Mouse (Mus musculus): Measurements from ENCODE around the gene Gm28230.

The Gm28230 gene

DNA sequence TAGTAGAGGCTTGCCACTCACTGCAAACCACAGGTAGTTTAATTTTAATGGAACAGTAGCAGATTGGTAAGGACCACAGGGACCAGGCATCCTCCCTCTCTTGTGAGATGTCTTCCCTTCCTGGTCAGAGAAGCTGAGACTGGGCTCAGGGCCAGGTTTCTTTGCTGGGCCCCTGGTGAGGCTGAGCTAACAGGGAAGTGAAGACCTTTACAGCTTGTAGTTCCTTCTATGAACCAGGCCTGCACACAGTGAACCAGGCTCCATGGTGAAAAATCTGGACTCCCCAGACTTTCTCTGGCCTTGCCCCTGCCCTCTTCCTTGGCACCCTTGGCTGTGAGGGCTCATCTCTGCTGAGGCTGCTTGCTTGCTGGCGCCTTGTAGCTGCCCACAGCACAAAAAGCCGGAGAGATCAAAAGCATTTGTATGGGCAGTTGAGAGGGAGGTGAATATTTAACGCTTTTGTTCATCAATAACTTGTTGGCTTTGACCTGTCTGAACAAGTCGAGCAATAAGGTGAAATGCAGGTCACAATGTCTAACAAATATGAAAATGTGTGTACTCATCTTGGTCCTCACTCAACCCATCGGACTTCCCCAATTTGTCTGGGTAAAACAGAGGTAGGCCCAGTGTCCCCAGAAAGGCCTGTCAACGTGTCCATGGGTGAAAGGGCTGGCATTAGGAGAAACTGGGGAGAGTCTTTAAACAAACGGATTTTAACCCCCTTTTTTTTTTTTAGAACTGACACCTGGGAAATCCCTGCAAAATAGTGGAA lies 2.1 kb upstream of the Gm28230 start:
- DNase-seq (ENCODE audit: low spot score) = no peak

DNA sequence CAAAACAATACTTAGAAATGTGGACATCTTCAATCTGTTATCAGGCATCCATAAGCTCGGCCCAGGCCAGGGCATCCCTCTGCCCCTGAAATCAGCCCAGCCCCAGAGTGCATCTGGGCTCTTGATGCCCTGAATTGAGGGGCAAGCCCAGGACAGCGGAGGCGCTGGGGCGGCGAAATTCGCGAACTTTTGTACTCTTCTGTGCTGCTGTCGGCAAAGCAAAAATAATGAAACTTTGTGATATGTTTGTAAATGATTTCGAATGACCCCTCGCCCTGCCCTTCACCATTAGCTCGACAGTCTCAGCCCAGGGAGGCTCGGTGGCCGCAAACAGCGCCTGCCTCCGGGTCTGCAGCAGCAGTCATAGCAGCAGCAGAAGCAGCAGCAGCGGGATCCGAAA lies 1.4 kb upstream of the Gm28230 start:
- DNase-seq (ENCODE audit: low spot score) = no peak

DNA sequence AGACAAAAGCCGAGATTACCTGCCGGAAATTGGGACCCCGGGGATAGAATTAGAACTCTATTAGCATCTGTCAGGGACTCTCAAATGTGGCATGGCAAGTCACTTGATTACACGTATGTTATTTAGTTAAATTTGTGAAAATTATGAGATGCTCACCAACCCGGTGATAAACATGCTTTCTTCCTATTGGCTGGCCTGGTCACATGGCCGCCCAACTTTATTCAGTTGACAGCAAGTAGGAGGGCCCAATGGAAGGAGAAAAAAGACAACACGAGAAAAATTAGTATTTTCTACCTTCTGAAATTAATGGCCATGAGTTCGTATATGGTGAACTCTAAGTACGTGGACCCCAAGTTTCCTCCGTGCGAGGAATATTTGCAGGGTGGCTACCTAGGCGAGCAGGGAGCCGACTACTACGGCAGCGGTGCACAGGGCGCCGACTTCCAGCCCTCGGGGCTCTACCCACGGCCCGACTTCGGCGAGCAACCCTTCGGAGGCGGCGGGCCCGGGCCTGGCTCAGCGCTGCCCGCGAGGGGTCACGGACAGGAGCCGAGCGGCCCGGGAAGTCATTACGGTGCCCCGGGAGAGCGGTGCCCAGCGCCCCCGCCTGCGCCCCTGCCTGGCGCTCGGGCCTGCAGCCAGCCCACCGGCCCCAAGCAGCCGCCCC lies 578 bp downstream of the Gm28230 start:
- DNase-seq (ENCODE audit: low spot score) = no peak

DNA sequence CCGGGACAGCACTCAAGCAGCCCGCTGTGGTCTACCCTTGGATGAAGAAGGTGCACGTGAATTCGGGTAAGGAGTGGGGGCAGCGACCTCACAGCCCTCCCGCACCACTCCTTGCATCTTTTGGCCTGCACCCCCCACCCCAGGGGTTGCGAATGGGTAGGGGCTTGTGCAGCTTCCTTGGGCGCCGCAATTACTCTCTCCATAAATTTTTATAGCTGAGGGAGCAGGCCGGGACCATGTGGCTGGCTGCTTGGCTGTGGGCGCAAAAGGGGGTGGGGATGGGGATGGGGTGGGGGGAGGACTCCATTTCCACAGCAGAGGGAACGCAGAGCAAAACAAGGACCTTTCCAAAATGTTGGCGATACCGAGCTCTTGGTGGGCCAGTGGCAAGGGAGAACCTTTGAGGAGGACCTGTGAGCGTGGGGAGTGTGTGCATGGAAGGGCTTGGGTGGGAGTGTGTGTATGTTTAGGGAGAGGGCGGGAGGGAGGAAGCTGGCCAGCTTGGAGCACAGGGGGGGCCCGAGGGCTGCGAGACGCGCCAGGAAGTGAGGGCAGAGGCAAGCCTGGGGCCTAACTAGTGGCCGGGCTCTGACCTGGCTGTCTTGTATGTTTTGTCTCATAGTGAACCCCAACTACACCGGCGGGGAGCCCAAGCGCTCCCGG lies 1.2 kb downstream of the Gm28230 start:
- DNase-seq (ENCODE audit: low spot score) = no peak

DNA sequence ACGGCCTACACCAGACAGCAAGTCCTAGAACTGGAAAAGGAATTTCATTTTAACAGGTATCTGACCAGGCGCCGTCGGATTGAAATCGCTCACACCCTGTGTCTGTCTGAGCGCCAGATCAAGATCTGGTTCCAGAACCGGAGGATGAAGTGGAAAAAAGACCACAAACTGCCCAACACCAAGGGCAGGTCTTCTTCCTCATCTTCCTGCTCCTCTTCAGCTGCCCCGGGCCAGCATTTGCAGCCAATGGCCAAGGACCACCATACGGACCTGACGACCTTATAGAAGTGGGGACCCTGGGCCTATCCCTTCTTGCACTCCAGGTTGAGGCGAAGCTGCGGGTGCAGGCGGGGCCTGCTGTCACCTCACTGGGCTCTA lies 1.8 kb downstream of the Gm28230 start:
- DNase-seq (ENCODE audit: low spot score) = no peak

DNA sequence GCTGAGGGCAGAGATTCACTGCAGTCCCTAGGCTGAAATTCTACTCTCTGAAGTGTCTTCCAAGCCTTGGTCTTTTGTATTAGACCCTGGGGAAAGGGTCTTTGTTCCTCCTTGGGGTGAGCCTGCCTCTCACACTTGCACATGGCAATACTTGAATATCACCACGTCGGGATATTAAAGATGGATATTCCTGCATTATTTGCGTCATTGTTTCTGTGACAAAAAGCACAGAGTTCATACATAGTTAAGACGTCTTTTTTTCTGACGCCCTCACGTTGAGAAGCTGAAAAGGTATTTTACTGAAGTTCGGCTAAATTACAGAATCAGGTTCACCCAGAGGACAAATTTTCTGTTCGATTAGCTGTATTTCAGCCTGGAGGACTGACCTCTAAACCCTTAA lies 3.8 kb downstream of the Gm28230 start:
- DNase-seq (ENCODE audit: low spot score) = no peak

DNA sequence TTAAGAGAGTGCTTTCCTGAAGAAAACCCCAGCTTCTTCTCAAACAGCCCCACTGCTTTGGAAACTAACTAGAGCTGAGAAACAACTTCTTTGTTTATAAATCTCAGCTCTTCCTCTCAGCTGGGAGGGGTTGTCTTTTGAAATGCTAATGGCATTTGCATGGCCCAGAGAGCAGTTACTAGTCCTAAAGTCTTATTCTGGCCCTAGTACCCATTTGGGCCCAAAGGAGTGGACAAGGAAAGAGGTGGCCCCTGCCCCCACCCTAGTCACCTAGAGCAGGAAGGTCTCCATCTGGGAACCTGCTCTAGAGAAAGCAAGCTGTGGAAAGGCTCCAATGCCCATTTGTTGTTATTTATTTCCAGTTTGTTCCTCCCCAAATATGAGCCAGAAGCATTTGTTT lies 4.5 kb downstream of the Gm28230 start:
- no peak for DNase-seq (ENCODE audit: low spot score)

DNA sequence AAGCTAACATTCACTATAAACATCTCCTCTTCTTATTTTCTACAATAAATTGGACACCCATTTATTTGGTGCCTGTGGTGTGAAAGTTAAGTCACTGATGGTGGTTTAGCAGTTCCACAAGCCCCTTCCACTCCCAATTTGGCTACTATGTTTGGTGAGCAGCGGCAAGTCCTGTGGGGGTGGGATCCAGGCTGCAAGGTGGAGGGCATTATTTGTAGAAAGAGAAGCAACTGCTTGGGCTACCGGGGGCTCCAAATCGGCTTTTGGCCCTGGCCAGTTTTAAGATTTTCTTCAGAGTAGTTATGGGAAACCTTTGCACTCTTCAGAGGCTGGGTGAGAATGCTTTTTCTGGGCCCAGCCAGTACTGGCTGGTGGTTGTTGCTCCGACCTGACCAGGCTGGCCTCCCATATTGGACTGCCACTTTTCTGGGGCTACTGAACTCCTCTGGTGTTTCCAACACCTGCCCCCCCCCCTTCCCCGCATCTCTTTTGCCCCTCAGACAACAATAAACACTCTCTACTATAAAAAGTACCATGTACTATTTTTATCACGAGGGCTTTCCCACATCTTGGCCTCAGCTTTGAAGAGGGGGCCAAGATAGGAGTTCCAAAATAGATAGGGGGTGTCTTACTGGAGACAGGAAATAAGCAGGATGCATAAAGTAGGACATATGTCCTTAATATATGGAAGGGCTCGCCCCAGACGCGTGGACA lies 5.4 kb downstream of the Gm28230 start:
- DNase-seq (ENCODE audit: low spot score) = no peak

DNA sequence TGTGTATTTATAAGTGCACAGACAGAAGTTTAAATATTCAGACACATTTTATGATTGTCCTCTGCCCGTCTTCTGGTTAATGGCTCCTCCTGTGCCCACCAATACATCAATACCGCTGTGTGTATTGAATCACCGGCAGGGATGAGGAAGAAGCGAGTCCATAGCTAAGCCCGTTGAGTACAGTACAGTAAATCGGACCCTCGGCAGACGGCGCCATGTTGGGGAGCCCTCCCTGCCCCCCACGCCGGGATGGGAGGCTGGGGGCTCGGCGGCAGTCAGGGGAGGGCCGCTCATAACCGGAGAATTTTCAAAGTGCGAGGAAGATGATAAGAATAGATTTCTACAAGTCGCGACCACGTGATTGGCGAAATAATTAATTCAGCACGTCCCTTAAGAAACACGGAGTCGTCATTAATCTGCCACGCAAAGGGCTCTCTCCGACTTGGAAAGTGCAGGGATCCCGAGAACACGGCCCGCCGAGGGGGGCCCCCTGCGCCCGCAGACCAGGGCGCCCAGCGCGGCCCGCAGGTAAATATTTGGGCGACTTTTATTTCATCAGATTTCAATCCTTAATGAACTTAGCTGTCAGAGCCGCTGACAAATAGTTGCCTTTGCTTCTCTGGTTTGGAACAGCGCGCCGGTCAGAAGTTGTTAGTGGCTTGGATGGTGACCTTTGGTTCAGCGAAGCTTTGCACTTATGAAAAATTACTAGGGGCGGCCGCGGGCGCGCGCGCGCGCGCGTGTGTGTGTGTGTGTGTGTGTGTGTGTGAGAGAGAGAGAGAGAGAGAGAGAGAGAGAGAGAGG lies 6.2 kb downstream of the Gm28230 start:
- no peak for DNase-seq (ENCODE audit: low spot score)

DNA sequence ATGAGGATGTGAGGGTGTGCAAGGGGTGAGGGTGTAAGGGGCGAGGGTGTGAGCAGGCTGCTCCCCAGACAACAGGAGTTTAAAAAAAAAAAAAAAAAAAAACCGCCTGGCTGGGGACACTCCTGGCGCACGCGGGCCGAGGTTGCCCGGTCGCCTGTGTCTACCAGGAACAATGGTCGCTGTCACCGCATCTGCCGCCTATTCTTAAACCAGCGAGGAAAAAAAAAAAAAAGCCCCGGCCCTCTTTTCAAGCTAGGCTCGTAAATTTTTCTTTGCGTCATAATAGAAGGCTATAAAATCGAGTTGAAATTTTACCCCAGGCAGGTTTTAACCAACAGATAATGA lies 6.8 kb downstream of the Gm28230 start:
- DNase-seq (ENCODE audit: low spot score) = no peak

DNA sequence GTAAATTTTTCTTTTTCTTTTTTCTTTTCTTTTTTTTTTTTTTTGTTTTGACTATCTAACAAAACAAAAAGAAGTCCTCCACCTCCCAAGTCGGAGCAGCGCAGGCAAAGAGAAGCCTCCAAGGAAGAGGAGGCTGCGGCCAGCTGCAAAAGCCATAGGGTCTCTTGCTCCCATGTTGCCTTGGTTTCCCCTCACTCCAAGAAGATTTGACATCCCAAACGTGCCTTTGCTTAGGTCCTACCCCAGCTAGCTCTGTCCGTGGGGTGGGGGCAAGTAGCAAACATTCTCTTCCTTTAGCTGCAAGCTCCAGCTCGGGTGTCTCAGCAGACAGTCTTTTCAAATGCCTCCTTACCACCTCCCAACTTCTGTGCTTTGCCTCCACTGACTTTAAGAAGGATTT lies 7.2 kb downstream of the Gm28230 start:
- no peak for DNase-seq (ENCODE audit: low spot score)

DNA sequence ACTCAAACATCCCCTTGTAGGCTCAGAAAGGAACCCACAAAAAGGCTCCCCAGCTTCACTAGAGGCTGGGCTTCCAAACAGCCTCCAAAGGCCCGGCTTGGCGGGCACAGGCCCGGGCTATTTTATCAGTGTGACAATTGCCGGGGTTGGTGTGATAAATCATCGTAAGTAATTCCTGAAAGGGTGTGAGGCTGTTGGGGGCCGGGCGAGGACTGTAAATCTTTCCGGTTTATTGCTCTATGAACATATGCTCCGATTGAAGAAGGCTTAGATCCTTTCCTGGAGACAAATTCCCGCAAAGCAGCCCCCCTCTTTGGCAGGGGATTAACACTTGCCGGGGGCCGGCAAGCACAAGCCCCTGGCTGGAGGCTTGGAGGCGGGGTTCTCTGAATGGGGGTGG lies 7.9 kb downstream of the Gm28230 start:
- no peak for DNase-seq (ENCODE audit: low spot score)

DNA sequence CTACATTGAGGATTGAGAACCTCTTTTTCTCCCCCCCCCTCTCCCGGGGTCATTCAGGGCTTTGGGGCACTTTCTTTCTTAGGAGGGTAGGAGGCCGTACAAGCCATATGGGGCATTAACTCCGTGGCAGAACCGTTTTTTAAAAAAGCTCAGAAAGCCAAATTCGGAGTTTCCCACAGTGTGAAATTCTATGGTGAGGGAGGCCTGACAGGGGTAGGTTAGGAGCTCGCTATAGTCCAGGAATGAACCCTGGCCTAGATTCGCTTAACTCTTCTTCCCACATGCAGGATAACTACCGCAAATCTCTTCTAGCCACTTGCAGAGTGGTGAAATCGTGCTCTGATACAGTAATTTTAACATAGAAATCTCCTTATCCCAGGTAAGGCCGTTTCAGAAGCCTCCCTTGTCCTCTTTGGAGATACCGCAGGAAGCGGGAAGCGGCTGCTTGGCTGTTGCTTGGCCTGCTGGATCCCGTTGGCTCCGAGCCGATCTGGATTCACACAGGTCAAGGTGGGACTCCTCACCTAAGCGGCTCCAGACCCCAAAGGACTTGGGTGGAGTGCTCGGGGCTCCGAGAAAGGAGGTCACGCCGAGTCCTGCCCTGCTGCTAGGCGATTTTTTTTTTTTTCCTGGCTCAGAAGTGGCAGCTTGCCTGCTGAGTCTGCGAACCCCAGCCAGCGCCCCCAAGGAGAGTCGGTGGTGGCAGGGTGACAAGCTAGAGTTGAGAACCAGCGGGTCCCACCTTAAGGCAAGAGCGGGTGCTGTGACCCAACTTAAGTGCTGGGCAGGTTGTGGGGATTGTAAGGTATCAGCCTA lies 8.7 kb downstream of the Gm28230 start:
- no peak for DNase-seq (ENCODE audit: low spot score)

DNA sequence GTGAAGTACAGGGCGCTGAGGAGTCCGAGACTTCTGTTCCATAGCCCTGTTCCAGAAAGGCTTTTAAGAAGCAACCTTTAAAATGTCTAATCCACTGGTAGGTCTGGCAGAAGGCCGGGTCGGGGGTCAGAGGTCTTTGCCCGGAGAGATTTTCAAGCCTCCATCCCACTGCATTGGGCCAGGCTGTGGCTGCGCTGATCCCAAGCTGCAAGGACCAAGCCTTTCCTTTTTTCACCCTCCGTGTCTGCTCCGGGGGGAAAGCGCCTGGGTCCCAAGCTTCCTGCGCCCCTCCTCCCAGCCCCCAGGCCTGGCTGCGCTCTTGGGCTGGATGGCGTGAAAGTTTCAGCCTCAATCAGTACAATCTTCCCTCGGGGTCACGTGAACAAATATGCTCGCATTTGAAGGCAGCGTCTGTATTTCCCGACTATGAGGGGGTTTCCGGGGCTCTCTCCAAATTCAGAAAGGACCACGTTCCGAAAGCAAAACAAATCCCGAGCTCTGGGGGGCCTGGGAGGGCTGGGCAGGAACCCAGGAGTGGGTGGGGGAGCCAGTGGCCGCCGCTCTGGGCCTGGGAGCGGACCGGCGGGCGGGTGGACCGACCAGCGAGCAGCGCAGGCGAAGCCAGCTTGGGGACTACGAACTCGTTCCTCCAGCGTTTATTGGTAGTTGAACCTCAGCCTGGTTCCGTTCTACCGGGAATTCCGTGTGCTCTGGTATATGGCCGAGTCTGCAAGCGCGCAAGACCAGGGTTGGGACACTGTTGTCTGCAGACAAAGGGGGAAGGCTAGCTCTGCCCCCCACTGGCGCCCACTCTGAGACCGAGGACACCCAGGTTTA lies 9.5 kb downstream of the Gm28230 start:
- DNase-seq (ENCODE audit: low spot score) = no peak

DNA sequence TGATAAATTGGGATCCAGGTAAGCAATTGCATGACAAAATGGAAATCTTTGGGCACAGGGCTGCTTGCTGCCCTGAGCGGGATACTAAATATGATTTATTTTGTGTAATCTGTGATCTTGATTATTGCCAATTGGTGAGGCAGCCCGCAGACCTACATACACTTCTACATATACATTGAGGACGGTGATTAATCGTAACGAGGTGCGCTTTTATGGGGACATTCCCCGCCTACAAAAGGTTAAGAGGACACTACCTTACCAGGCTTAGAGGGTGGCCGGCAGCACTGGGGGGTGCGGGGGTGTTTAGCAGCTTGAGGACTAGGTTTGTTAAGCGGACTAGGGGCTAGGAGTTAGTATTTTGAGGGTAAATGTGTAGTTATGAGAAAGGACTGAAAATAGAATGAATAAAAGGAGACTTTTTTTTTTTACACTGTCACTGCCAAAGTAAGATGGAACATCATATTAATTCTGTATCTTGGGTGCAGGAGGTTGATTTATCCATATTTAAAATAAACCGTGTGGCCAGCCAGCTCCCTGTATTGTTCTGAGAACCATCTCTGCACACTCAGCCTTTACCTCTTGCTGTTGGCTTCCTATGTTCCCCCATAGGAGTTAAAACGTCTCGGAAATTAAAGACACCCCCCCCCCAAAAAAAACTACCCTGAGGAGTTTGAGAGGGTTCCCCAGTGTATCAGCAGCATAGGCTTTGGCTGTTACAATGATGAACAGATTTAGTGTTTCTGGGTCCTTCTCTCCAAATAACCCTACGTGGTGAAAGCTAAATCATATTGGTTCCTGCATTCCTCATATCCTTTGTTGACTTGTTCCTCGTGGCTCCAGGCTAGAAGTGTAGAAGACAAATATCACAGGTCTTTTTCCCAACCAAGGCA lies 10.4 kb downstream of the Gm28230 start:
- no peak for DNase-seq (ENCODE audit: low spot score)

DNA sequence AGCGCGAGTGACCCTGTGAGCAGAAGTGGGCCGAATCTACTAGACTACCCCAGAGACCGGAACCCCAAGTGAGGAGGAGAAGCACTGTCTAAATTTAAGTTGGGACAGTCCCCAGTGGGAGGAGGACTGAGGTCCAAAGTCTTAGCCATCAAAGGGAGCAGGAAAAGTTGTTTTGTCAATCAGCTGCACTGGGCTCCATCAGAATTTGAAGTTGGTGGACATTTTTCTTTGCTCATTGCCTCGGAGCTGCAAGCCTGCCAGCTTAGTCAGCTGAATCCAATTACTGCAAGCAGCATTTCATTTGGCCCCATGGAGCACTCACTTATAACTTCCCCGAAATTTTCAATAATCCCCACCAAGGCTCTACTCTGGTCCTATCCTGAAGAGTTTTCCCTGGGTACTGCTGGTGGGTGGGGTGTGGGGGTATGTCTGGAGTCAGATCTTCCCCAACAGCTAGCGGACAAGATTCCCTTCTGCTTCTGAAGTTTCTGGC lies 11.1 kb downstream of the Gm28230 start:
- no peak for DNase-seq (ENCODE audit: low spot score)

DNA sequence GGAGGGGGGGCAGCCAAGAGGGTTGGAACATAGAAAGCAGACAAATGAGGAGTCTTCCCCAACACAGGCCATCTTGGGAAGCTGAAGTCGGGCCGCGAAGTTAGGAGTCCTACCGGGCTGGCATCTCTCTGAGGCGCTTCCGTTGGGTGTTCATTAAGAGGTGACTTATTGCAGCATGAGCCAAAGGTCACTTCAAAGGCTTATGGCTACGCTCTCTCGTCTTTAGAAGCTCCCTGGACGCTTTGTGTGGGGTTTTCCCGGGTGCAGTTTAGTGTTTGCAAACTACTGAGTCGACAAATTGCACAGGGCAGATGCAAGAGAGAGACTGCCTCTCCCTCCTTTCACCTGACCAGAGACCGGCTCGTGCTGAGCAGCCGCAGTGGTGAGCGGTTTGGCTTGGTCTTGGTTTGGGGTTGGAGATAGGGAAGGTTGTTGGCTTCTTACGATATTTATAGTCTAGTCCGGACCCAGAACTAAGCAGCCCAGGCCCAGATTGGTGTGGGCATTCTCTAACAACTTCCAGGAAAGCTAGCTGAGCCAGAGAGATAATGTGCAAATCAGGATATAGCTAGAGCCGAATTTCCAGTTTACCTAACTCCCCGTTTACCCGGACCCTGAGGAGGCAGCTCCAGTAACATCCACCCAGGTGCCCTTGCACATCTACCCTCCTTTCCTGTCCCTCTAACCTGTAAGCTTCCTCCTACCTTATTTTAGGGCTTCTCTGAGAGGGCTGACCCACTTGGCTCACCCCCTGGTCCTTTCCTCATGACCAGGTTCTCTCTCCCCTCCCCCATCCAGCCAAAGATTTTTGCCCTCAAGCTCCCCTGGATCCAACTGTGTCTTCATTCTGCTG lies 12.3 kb downstream of the Gm28230 start:
- DNase-seq (ENCODE audit: low spot score) = no peak

DNA sequence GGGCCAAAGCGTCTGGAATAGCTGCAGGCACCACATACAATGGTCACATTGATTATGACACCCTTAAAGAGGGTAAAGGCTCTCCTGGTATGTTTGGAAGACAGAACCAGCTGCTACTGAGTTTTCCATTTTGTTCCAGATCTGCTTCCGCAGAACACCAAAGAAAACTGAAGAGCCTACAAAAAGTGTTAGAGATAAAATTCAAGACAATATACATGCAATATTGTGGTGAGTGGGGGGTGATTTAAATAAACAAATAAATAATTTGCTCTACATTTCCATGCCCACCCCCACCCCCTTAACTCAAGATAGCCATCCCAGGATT lies 12.9 kb downstream of the Gm28230 start:
- DNase-seq (ENCODE audit: low spot score) = no peak

Measured in ovary, postnatal 10 days (tissue).